Mouse (Mus musculus): Measurements from ENCODE around the gene St7.

- TF ChIP-seq CTCF (IDR thresholded peaks at IDR 0.05; ENCODE audit: borderline replicate concordance, insufficient read depth, low read length) (no peak), POLR2A (IDR thresholded peaks at IDR 0.05; ENCODE audit: low read depth, low read length) (no peak)
Measured at GRCm38 (mm10) chr6:17720022-17720421, 27.3 kb downstream of the St7 start.

All from embryonic fibroblast, embryonic 13.5 days (primary cell).